Mouse (Mus musculus) embryonic fibroblast, embryonic 13.5 days (primary cell): ENCODE data around the gene Tox4. TPM values are rescaled to one million over a fixed set of nuclear protein-coding genes. Genes with fewer than 3 reads are reported as not detected.
"Not testable (repeated sequence)": the region's sequence is repeated elsewhere in the genome, so short reads cannot be mapped to it uniquely, and the experiment has no call there.

Experiments
- H3K27ac ChIP-seq: 2 replicates; pipeline ENCODE4 v1.5.1; 2012; ENCODE audit warnings: low read length, control low read depth, inconsistent platforms; ENCODE audit not compliant: insufficient read depth
- H3K4me1 ChIP-seq: 2 replicates; pipeline ENCODE4 v1.6.1; 2011; ENCODE audit warnings: low read length; ENCODE audit not compliant: control insufficient read depth, insufficient read depth
- H3K4me3 ChIP-seq: 2 replicates; pipeline ENCODE4 v1.5.1; 2011; ENCODE audit warnings: mild to moderate bottlenecking, control low read depth, low read length; ENCODE audit not compliant: insufficient read depth
- CTCF ChIP-seq: IDR thresholded peaks from 2 replicates; pipeline ENCODE4 v1.5.1; 2011; ENCODE audit warnings: mild to moderate bottlenecking, control low read depth, low read length, moderate library complexity, borderline replicate concordance; ENCODE audit not compliant: insufficient read depth
- POLR2A ChIP-seq: IDR thresholded peaks from 2 replicates; pipeline ENCODE4 v1.6.1; 2011; ENCODE audit warnings: low read depth, mild to moderate bottlenecking, control low read depth, low read length, moderate library complexity
- polyA plus RNA-seq: library from polyadenylated mRNA; stranded (reverse); fragments of >200 nt; gene quantifications from 2 replicates; pipeline ENCODE4 v1.2.4, GENCODE M21; 2011; ENCODE audit warnings: low read depth; ENCODE audit not compliant: missing spikeins, insufficient read length

Tox4 gene
- polyA plus RNA-seq, 1 experiment = 44.0 TPM

DNA sequence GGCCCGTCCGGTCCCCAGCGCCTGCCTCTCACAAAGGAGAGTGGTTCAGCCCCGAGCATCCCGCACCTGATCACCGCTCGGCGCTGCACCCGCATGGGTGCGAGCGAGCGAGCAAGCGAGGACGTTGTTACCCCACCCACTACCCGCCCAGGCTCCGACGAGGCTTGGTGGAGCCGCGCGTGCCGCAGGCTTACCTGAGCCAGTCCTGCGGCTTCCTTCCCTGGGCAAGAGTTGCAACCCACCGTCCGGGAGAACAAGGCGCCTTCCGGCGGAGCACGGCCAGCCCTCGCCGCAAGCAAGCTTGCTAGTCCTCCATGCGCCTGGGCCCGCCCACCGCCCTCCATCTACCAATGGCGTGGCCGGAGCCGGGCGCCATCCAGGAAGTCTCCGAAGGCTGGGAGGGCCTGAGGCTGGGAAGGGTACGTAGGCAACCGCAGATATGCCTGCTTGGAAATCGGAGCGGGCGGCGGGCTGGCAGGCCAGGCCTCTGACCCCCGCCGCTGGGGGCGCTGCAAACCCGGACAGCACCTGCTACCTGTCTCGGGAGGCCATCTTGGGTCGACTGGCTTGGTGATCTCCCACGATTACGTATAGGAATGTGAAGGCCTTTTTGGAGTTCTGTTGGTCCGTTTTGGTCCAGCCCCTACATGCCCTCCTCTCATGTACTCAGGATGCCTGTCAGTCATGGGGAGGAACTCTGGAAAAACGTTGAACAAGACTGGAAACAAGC lies 21.3 kb upstream of the Tox4 start, which contains the start of gene Chd8:
TSS of gene Chd8 (minus strand) at position 297 of the 730 bp plus-strand sequence.
- Histone ChIP-seq H3K4me1 (no peaks in the 10 kb centered on the region; the same call in 1 of the 2 replicates), H3K4me3 (peak within 1 kb of the TSS; percentile 76), H3K27ac (peak within 1 kb of the TSS; percentile 72)
- TF ChIP-seq CTCF (peak; percentile 45; the same call in 1 of the 2 replicates), POLR2A (peak; percentile 84)

DNA sequence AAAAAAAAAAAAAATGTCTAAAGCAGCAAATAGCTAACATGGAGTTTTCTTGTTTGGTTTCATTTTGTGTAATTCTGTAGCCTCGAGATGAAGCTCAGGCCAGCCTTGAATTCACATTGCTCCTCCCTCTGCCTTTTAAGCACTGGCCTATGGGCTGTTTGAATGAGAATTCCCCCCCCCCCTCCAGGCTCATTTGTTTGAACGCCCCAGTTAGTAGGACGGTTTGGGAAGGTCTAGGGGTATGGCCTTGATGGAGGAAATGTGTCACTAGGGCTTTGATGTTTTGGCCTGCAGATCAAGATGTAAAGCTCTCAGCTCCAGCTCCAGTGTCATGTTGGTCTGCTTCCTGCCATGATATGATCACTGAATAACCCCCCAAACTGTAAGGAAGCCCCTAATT lies 6.2 kb upstream of the Tox4 start:
- TF ChIP-seq POLR2A = no peak
- no peak for TF ChIP-seq CTCF
- no peak overlapping the region for H3K4me3 ChIP-seq
- H3K4me1 ChIP-seq = no peaks in the 10 kb centered on the region
- H3K27ac ChIP-seq = no peak overlapping the region

DNA sequence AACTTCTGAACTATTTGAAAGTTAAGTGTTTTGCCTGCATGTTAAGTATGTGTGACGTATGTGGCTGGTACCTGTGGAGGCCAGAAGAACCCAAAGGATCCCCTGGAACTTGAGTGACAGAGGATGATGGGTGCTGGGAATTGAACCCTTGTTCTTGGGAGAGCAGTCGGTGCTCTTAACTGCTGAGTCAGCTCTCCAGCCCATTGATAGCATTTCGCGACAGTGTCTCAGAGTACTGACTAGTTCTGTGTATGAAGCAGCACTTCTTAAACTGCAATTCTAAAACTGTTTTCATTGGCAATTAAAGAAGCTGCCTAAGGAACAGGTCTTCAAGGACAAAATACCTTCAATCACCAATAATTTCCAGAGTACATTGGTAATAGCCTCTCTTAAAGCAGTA lies 1.7 kb upstream of the Tox4 start:
- Histone ChIP-seq H3K4me3 (no peak overlapping the region), H3K4me1 (no peaks in the 10 kb centered on the region), H3K27ac (no peak overlapping the region)
- TF ChIP-seq POLR2A = no peak
- TF ChIP-seq CTCF = no peak

DNA sequence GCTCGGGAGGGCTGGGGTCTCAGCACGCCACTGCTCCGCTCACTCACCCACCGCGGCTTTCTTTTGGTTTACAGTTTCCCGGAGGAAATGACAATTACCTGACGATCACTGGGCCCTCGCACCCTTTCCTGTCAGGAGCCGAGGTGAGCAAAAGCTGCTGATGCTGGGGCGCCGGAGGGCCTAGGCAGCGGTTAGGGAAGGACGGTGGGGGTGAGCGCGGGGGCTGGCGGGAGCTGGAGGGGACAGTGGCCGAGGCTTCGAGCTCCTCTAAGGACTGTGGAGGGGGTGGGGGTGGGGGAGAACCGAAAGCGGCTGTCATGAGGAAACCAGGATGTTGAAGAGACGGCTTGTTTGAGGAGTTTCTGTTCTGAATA lies 788 bp downstream of the Tox4 start:
- no peak overlapping the region for H3K27ac ChIP-seq
- peak overlapping the region; percentile 76 for H3K4me3 ChIP-seq
- H3K4me1 ChIP-seq = no peaks in the 10 kb centered on the region
- TF ChIP-seq CTCF = no peak
- no peak for TF ChIP-seq POLR2A

DNA sequence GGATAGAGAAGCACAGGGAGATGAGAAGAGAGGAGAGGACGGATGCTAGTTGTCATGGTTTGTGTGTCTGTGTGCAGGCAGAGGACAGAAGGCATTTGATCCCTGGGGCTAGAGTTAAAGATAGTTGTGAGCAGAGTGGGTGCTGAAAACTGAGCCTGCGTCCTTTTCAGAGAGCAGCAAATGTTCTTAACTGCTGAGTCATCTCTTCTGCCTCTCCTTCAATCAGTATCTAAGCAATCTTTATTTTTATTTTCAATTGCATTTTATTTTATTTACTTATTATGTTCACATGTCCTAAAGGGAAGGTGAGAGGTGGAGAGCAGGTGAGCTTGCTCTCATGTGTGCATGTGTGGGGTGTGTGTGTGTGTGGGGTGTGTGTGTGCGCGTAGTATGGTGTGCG lies 4.7 kb downstream of the Tox4 start:
- Histone ChIP-seq H3K4me1 (no peaks in the 10 kb centered on the region), H3K27ac (no peak overlapping the region), H3K4me3 (no peak overlapping the region)
- no peak for TF ChIP-seq CTCF

DNA sequence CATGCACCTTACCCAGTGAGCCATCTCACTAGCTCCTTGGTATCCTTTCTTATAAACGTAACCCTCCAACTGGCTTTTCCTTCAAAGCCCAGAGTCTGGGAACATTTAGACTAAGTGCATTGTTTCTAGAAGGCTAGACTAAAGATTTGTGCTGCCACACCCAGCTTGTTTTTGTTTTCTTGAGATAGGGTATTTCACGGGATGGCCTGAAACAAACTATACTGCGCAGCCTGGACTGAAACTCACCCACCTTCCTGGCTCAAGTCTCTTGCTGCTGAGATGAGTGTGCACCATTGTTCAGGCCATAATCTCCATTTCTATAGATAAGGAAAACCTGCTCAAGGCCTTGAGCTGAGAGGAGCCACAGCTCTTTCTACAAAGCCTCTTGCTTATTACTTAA lies 5.2 kb downstream of the Tox4 start:
- no peak overlapping the region for H3K4me3 ChIP-seq
- no peaks in the 10 kb centered on the region for H3K4me1 ChIP-seq
- no peak overlapping the region for H3K27ac ChIP-seq
- TF ChIP-seq CTCF (no peak), POLR2A (no peak)

DNA sequence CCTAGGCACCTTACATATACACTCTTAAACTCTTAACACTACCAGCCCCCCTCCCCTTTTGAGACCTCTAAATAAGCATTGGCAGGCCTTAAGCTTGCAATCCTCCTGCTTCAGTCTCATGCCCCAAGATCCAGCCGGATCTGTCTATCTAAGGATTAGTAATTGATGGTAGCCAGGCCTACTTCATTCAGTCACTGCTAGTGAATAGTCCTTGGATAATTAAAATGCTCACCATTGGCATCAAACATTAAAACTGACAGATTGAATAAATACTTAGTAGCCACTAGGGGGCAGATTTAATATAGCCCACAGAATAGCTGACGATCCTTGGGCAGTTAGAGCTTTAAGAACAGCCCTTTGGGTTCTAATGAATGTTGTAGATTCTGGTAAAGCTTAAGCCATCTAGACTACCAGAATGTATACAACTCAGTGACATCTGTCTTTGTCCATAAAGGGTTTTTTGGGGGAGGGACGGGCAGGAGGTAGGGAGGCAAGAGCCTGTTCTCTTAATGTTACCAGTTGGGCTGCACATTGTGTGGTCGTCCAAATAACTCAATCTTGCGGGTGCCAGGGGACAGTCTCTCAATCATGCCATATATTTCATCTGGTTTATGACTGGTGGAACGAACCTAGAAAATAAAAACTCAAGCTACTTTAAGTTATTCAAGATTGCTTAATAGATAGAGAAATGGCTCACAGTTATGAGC lies 16.8 kb downstream of the Tox4 start:
- TF ChIP-seq POLR2A (no peak), CTCF (no peak)
- H3K4me1 ChIP-seq = no peaks in the 10 kb centered on the region
- H3K4me3 ChIP-seq = no peak overlapping the region
- H3K27ac ChIP-seq = no peak overlapping the region

DNA sequence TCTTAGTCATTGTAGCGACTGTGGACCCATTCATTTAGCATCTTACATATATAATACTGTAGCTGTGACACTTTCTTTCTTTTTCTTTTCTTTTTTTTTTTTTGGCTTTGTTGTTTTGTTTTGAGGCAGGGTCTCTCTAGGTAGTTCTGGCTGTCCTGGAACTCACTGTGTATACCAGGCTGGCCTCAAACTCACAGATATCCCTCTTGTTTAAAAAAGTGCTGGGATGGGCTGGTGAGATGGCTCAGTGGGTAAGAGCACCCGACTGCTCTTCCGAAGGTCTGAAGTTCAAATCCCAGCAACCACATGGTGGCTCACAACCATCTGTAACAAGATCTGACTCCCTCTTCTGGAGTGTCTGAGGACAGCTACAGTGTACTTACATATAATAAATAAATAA lies 24.6 kb downstream of the Tox4 start:
- H3K4me3 ChIP-seq = 0 out of 2 replicates have a peak overlapping the region, but pooled peaks have one; percentile 59
- not testable (repeated sequence) for H3K4me1 ChIP-seq, H3K27ac ChIP-seq

DNA sequence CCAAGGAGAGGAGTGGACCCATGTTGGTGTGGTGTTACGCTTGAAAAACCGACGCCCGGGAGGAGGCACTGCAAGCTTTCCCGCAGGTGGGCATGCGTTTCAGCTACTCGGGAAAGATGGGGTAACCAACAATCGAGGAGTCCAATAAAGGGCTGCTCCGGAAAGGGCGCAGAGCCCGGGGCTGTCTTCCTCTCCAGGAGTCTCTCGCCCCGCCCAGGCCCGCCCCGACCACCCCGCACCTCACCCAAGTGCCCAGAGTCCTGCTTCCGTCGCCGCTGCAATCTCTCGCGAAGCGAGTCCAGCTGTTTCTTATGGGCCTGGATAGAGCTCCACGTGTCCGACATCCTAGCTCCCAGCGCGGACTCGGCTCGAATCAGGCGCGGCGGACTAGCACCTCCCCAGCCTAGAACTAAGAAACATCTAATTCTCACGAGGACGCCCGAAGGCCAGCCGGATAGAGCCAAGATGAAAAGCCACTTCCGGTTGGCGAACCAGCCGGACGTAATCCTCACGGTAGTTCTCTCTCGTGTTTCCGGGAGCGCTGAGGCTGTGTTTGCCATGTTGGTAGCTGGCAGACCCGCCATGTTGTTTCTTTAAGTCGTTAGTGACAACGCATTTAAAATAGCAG lies 25.8 kb downstream of the Tox4 start, which contains the start of gene Mettl3:
TSS of gene Mettl3 (minus strand) at position 485 of the 628 bp plus-strand sequence.
- Histone ChIP-seq H3K4me1 (no peaks in the 10 kb centered on the region), H3K4me3 (peak within 1 kb of the TSS; percentile 59), H3K27ac (peak within 1 kb of the TSS; percentile 80)
- TF ChIP-seq CTCF (no peak), POLR2A (peak; percentile 61)

DNA sequence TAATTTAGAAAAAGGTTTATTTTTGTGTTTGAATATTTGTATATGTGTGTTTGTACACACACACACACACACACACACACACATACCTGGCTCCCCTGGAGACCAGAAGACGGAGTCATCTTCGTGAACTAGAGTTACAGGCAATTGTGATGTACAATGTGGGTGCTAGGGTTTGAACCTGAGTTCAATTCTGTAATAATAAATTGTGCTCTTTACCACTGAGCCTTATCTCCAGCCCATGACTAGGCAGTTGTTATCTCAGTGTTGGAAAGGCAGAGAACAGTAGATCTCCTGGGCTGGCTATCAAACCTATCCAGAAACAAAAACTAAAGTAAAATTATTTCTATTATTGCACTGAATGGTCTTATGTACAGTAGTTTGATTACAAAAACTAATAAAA lies 27.2 kb downstream of the Tox4 start:
- no peak overlapping the region for H3K4me3 ChIP-seq
- no peak overlapping the region for H3K27ac ChIP-seq
- TF ChIP-seq POLR2A (no peak), CTCF (no peak)
- no peaks in the 10 kb centered on the region for H3K4me1 ChIP-seq

DNA sequence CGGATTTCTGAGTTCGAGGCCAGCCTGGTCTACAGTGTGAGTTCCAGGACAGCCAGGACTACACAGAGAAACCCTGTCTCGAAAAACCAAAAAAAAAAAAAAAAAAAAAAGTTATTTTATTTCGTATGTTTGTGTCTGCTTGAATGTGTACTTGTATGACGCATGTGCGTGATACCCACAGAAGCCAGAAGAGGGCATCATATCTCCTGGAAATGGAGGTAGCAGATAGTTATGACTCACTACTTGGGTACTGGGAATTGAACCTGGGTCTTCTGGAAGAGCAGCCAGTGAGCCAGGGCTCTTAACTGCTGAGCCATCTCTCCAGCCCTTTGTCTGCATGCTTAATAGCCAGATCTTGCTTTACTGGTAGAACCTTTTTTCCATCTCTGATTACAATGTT lies 31.4 kb downstream of the Tox4 start:
- not testable (repeated sequence) for H3K4me3 ChIP-seq, H3K4me1 ChIP-seq, H3K27ac ChIP-seq
